Mouse (Mus musculus) lung, embryonic 15.5 days (tissue): Measurements from ENCODE around the gene B4galnt2. TPM values are rescaled to one million over a fixed set of nuclear protein-coding genes. Genes with fewer than 3 reads are reported as not detected.
"Not testable (repeated sequence)": the region's sequence is repeated elsewhere in the genome, so short reads cannot be mapped to it uniquely, and the experiment has no call there.

Experiments
- ATAC-seq: fragments of 200-750 bp; cut with Nextera tagmentation; 2 replicates; pipeline ENCODE4 v1.8.0; 2017; ENCODE audit warnings: moderate number of reproducible peaks, borderline replicate concordance; ENCODE audit not compliant: low FRiP score, low TSS enrichment; ENCODE audit errors: extremely low read depth
- H3K27ac ChIP-seq: fragments of 300-500 bp; sonication (generic); 2 replicates; pipeline ENCODE4 v1.5.1; 2015; ENCODE audit warnings: moderate library complexity, mild to moderate bottlenecking, inconsistent platforms
- H3K27me3 ChIP-seq: fragments of 300-500 bp; sonication (generic); 2 replicates; pipeline ENCODE4 v1.6.1; 2015; ENCODE audit warnings: inconsistent platforms
- H3K36me3 ChIP-seq: fragments of 300-500 bp; sonication (generic); 2 replicates; pipeline ENCODE4 v1.6.1; 2015; ENCODE audit warnings: inconsistent platforms
- H3K4me1 ChIP-seq: fragments of 300-500 bp; sonication (generic); 2 replicates; pipeline ENCODE4 v1.6.1; 2015; ENCODE audit warnings: inconsistent platforms
- H3K4me2 ChIP-seq: fragments of 300-500 bp; sonication (generic); 2 replicates; pipeline ENCODE4 v1.6.1; 2015; ENCODE audit warnings: inconsistent platforms, mild to moderate bottlenecking, moderate library complexity
- H3K4me3 ChIP-seq: fragments of 300-500 bp; sonication (generic); 2 replicates; pipeline ENCODE4 v1.5.1; 2015; ENCODE audit warnings: mild to moderate bottlenecking, inconsistent platforms
- H3K9ac ChIP-seq: fragments of 300-500 bp; sonication (generic); 2 replicates; pipeline ENCODE4 v1.6.1; 2015; ENCODE audit warnings: inconsistent platforms
- H3K9me3 ChIP-seq: fragments of 300-500 bp; sonication (generic); 2 replicates; pipeline ENCODE4 v1.6.1; 2016; ENCODE audit warnings: inconsistent platforms
- WGBS: fragments of 180-500 bp; shearing (Covaris S2); methylation state at CpG from one replicate; pipeline ENCODE4 v1.1.7; 2015; 5-methylcytosine and 5-hydroxymethylcytosine counted together
- polyA plus RNA-seq: library from polyadenylated mRNA; unstranded; fragments of >200 nt; fragmentation: Nextera tagmentation; extraction: Ambion mirVana; gene quantifications from 2 replicates; pipeline ENCODE4 v1.2.1, GENCODE M21; 2015

Gene B4galnt2
- polyA plus RNA-seq, 1 experiment from 2014 or later, result 0.30 TPM

- 36% methylated on average over 2 of the region's 2 CpGs for WGBS
- H3K9me3 ChIP-seq, result no peaks in the 10 kb centered on the region
- H3K27me3 ChIP-seq, result peaks cover 21% of the 10 kb centered on the region
- H3K4me2 ChIP-seq, result no peak overlapping the region
- H3K4me1 ChIP-seq, result 0 out of 2 replicates have a peak, but pooled peaks cover 3% of the 10 kb centered on the region
- H3K36me3 ChIP-seq, result no peaks in the 10 kb centered on the region
- no peak overlapping the region for H3K9ac ChIP-seq
- no peak overlapping the region for H3K4me3 ChIP-seq
- no peak overlapping the region for H3K27ac ChIP-seq
- ATAC-seq, result no peak
Observed at GRCm38 (mm10) chr11:95924215-95924614, 9.5 kb upstream of the B4galnt2 start.

GRCm38 (mm10) chr11:95923477-95923876, 8.8 kb upstream of the B4galnt2 start:
- not testable (repeated sequence) for H3K27ac ChIP-seq
- 5% methylated on average over 4 of the region's 6 CpGs for WGBS

GRCm38 (mm10) chr11:95921991-95922621, 7.4 kb upstream of the B4galnt2 start:
- no peak overlapping the region for H3K4me2 ChIP-seq
- no peak overlapping the region for H3K27ac ChIP-seq
- WGBS, result 50% methylated on average over 12 of the region's 12 CpGs
- no peaks in the 10 kb centered on the region for H3K9me3 ChIP-seq
- H3K4me3 ChIP-seq, result no peak overlapping the region
- no peak for ATAC-seq
- peaks cover 35% of the 10 kb centered on the region for H3K27me3 ChIP-seq
- no peak overlapping the region for H3K9ac ChIP-seq
- H3K36me3 ChIP-seq, result no peaks in the 10 kb centered on the region
- 0 out of 2 replicates have a peak, but pooled peaks cover 3% of the 10 kb centered on the region for H3K4me1 ChIP-seq

More at GRCm38 (mm10) chr11:95923477-95923876, 8.8 kb upstream of the B4galnt2 start:
- H3K4me1 ChIP-seq, ATAC-seq, H3K4me3 ChIP-seq, H3K36me3 ChIP-seq, H3K9me3 ChIP-seq, H3K4me2 ChIP-seq, H3K9ac ChIP-seq: not testable (repeated sequence)
- H3K27me3 ChIP-seq, result peaks cover 26% of the 10 kb centered on the region

GRCm38 (mm10) chr11:95916426-95916825, 1.7 kb upstream of the B4galnt2 start:
- WGBS, result 10% methylated on average over 5 of the region's 5 CpGs
- Histone ChIP-seq H3K9ac (no peak overlapping the region), H3K4me1 (peaks cover 16% of the 10 kb centered on the region), H3K4me2 (no peak overlapping the region), H3K36me3 (no peaks in the 10 kb centered on the region), H3K4me3 (no peak overlapping the region), H3K27ac (no peak overlapping the region), H3K27me3 (peaks cover 69% of the 10 kb centered on the region), H3K9me3 (no peaks in the 10 kb centered on the region)
- no peak for ATAC-seq

GRCm38 (mm10) chr11:95915006-95915710, 467 bp upstream of the B4galnt2 start:
- Histone ChIP-seq H3K9ac (no peak overlapping the region), H3K4me3 (peak overlapping the region; percentile 32), H3K27ac (no peak overlapping the region), H3K36me3 (no peaks in the 10 kb centered on the region), H3K4me2 (peak overlapping the region; percentile 60), H3K9me3 (no peaks in the 10 kb centered on the region), H3K4me1 (peaks cover 16% of the 10 kb centered on the region), H3K27me3 (peaks cover 72% of the 10 kb centered on the region)
- whole genome bisulfite sequencing, result under 1% methylated on average over 28 of the region's 28 CpGs
- no peak for ATAC-seq

- peak overlapping the region; percentile 32 for H3K4me3 ChIP-seq
- no peak for ATAC-seq
- 4% methylated on average over 14 of the region's 14 CpGs for WGBS
- peak overlapping the region; percentile 60 for H3K4me2 ChIP-seq
- peaks cover 16% of the 10 kb centered on the region for H3K4me1 ChIP-seq
- no peak overlapping the region for H3K27ac ChIP-seq
- no peaks in the 10 kb centered on the region for H3K36me3 ChIP-seq
- peaks cover 70% of the 10 kb centered on the region for H3K27me3 ChIP-seq
- no peaks in the 10 kb centered on the region for H3K9me3 ChIP-seq
- no peak overlapping the region for H3K9ac ChIP-seq
Observed at GRCm38 (mm10) chr11:95913959-95914566, 628 bp downstream of the B4galnt2 start.

- Histone ChIP-seq H3K4me3 (no peak overlapping the region), H3K27ac (no peak overlapping the region), H3K9ac (no peak overlapping the region), H3K36me3 (no peaks in the 10 kb centered on the region), H3K4me2 (no peak overlapping the region), H3K9me3 (no peaks in the 10 kb centered on the region), H3K4me1 (peaks cover 16% of the 10 kb centered on the region), H3K27me3 (peaks cover 53% of the 10 kb centered on the region)
- no peak for ATAC-seq
- 18% methylated on average over 5 of the region's 7 CpGs for WGBS
Observed at GRCm38 (mm10) chr11:95911579-95911978, 3.1 kb downstream of the B4galnt2 start.

- H3K9ac ChIP-seq, result no peak overlapping the region
- H3K4me1 ChIP-seq, result no peaks in the 10 kb centered on the region
- no peaks in the 10 kb centered on the region for H3K36me3 ChIP-seq
- H3K27ac ChIP-seq, result no peak overlapping the region
- H3K9me3 ChIP-seq, result no peaks in the 10 kb centered on the region
- no peak overlapping the region for H3K4me3 ChIP-seq
- no peak for ATAC-seq
- 80% methylated on average over 5 of the region's 5 CpGs for WGBS
- peaks cover 19% of the 10 kb centered on the region for H3K27me3 ChIP-seq
- no peak overlapping the region for H3K4me2 ChIP-seq
Observed at GRCm38 (mm10) chr11:95907805-95908524, 6.7 kb downstream of the B4galnt2 start.

- no peak overlapping the region for H3K9ac ChIP-seq
- no peaks in the 10 kb centered on the region for H3K36me3 ChIP-seq
- H3K4me3 ChIP-seq, result no peak overlapping the region
- no peaks in the 10 kb centered on the region for H3K4me1 ChIP-seq
- H3K27ac ChIP-seq, result no peak overlapping the region
- H3K9me3 ChIP-seq, result no peaks in the 10 kb centered on the region
- WGBS, result 64% methylated on average over 2 of the region's 2 CpGs
- no peaks in the 10 kb centered on the region for H3K27me3 ChIP-seq
- ATAC-seq, result no peak
- no peak overlapping the region for H3K4me2 ChIP-seq
Observed at GRCm38 (mm10) chr11:95904290-95904689, 10.4 kb downstream of the B4galnt2 start.

- H3K4me2 ChIP-seq, result no peak overlapping the region
- H3K27ac ChIP-seq, result no peak overlapping the region
- H3K9me3 ChIP-seq, result no peaks in the 10 kb centered on the region
- H3K27me3 ChIP-seq, result no peaks in the 10 kb centered on the region
- ATAC-seq, result no peak
- no peak overlapping the region for H3K9ac ChIP-seq
- WGBS, result 76% methylated on average over 14 of the region's 14 CpGs
- H3K36me3 ChIP-seq, result no peaks in the 10 kb centered on the region
- no peak overlapping the region for H3K4me3 ChIP-seq
- no peaks in the 10 kb centered on the region for H3K4me1 ChIP-seq
Observed at GRCm38 (mm10) chr11:95896446-95897179, 18.1 kb downstream of the B4galnt2 start.

GRCm38 (mm10) chr11:95890462-95891051, 24.1 kb downstream of the B4galnt2 start:
- Histone ChIP-seq H3K4me3 (no peak overlapping the region), H3K27me3 (no peaks in the 10 kb centered on the region), H3K9ac (no peak overlapping the region), H3K36me3 (no peaks in the 10 kb centered on the region), H3K9me3 (no peaks in the 10 kb centered on the region), H3K4me2 (no peak overlapping the region), H3K27ac (no peak overlapping the region), H3K4me1 (no peaks in the 10 kb centered on the region)
- 57% methylated on average over 2 of the region's 2 CpGs for WGBS
- ATAC-seq, result no peak
